Mouse (Mus musculus) B cell, adult 2 months (primary cell): ENCODE results near the gene Gm21860.
A peak's percentile ranks its signal among the peaks of the same experiment; 100 is the strongest.
"Not testable (repeated sequence)": the region's sequence is repeated elsewhere in the genome, so short reads cannot be mapped to it uniquely, and the experiment has no call there.

Experiments
- DNase-seq, 2 experiments: peaks; one replicate each; pipeline ENCODE4 v3.0.0; 2022

The Gm21860 gene

DNA sequence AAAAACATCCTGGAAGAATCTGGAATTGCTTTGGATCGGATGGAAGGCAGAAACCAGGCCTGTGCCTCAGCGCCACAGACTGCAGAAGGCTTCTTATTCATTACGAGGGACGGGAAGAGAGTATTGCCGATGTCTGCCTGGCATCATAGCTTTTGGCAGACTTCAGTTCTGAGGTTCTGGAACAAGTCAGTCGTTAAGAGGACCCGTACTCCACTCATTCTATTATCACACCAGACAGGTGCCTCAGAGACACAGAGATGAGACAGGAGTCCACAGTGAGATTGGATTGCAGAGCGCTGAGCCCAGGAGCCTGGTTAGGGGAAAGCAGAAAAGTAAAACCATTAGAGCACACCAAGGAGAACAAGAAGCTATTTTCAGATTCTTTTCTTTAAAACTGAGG is at the start of gene Gm21860:
Gene Gm21860, minus strand, starts transcription at position 101 of the 400 bp plus-strand sequence.
- not testable (repeated sequence) for DNase-seq

GRCm38 (mm10) chrY:90784438-90784837 is 29.8 kb upstream of the Gm21860 start, which contains the start of gene Gm47283:
Gene Gm47283, plus strand, starts transcription at chrY:90784738.
- DNase-seq, result not testable (repeated sequence)

- DNase-seq, result not testable (repeated sequence)
Observed at GRCm38 (mm10) chrY:90745256-90745655, 9.4 kb downstream of the Gm21860 start.

DNA sequence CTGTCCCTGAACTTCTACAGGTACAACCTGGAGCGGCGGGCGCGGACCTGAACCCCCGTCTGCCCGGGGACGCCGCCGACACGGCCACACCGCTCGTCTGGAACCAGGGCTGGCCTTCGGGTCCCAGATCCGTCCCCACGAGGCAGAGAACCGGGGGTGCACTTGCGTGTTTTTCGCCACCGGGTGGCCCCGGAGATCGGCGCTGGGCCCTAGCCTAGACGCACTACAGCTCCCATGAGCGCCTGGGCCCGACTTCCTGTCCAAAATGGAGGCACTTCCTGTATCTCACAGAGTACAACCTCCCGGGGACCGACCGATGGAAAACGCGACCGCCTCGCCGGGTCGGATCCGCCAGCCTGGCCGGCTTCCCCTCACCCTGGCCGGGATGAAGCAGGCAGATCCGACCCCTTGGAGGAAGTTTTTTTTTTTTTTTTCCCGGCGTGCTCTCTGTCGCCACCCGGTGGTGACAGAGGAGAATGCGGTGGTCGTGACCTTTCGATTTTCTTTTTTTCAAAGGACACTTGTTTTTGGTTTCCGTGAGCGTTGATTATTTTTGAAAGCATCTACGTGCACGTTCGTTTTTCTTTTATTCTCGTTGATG is 10.1 kb downstream of the Gm21860 start:
- peak; percentile 98 to 99 for DNase-seq

GRCm38 (mm10) chrY:90743811-90744220 is 10.8 kb downstream of the Gm21860 start:
- no peak for DNase-seq

DNA sequence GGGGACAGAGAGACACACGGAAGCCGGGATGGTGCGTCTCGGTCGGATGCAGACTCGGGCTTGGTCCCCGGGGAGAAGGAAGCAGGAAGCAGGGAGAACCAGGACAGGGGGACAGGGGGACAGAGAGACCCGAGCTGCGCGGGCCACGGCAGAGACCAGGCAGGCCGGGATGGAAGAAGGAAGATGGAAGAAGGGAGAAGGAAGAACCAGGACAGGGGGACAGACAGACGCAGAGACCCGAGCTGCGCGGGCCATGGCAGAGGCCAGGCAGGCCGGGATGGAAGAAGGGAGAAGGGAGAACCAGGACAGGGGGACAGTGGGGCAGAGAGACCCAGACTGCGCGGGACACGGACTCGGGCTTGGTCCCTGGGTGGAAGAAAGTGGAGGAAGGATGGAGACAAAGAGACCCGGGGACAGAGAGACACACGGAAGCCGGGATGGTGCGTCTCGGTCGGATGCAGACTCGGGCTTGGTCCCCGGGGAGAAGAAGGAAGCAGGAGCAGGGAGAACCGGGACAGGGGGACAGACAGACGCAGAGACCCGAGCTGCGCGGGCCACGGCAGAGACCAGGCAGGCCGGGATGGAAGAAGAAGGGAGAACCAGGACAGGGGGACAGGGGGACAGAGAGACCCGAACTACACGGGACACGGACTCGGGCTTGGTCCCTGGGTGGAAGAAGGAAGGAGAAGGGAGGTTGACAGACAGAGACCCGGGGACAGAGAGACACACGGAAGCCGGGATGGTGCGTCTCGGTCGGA is 11.4 kb downstream of the Gm21860 start:
- not testable (repeated sequence) for DNase-seq

GRCm38 (mm10) chrY:90742261-90743052 is 12.2 kb downstream of the Gm21860 start:
- not testable (repeated sequence) for DNase-seq

- peak; percentile 25 to 41 for DNase-seq
Observed at GRCm38 (mm10) chrY:90741452-90742260, 13.0 kb downstream of the Gm21860 start.

DNA sequence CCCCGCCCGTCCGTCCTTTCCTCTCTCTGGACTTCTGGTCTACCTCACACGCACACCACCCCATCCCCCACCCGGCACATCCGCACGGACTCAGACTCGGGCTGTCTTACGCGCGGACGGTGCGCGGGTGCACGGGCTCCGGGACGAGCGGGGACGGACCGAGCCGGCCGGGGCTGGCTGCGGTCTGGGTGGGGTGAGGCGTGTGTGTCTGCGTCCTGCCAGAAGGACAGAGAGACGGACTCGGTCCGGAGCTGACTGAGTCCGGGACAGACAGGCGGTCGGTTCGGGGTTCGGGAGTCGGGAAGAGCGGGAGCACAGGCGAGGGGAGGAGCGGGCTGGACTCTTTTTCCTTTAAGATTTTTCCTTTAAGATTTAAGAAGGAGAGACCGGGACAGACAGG is 13.6 kb downstream of the Gm21860 start:
- DNase-seq, result peak; percentile 50 to 56

- peak; percentile 77 to 80 for DNase-seq
Observed at GRCm38 (mm10) chrY:90740013-90740561, 14.5 kb downstream of the Gm21860 start.

DNA sequence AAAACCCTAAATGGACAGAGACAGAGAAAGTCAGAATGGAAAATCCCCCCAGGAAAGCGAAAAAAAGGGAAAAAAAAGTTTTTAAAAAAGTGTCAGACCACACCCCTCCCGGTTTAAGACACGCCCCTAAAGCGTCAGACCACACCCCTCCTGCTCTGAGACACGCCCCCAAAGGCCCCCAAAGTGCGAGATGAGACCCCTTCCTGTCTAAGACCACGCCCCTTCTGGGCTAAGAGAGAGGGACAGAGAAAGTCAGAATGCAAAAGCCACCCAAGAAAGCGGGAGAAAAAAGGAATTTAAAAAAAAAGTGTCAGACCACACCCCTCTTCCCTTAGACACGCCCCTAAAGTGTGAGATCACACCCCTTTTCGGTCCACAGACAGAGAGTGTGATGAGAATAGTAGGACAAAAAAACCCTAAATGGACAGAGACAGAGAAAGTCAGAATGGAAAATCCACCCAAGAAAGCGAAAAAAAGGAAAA is 15.0 kb downstream of the Gm21860 start:
- peak; percentile 62 to 69 for DNase-seq

GRCm38 (mm10) chrY:90738841-90739530 is 15.6 kb downstream of the Gm21860 start:
- peak; percentile 23 to 35 for DNase-seq

DNA sequence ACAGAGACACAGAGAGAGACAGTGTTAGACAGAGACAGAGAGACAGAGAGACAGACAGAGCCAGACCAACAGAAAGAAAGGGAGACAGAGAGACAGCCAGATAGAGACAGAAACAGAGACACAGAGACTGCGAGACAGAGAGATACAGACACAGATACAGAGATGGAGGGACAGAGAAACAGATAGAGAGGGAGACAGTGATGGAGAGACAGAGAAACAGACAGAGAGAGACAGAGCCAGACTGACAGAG is 16.3 kb downstream of the Gm21860 start:
- DNase-seq, result no peak

- no peak for DNase-seq
Observed at GRCm38 (mm10) chrY:90737606-90738430, 16.8 kb downstream of the Gm21860 start.

GRCm38 (mm10) chrY:90736217-90737000 is 18.2 kb downstream of the Gm21860 start:
- DNase-seq, result not testable (repeated sequence)

GRCm38 (mm10) chrY:90735181-90735895 is 19.3 kb downstream of the Gm21860 start:
- DNase-seq, result not testable (repeated sequence)

- peak; percentile 61 to 74 for DNase-seq
Observed at GRCm38 (mm10) chrY:90734334-90734696, 20.3 kb downstream of the Gm21860 start.

GRCm38 (mm10) chrY:90733656-90734333 is 20.8 kb downstream of the Gm21860 start:
- DNase-seq, result peak; percentile 45 to 50
